Mouse (Mus musculus) C2C12 (cell line): ENCODE results near the gene Ccnd3.

Experiments
- CEBPB ChIP-seq: IDR thresholded peaks from one replicate; pipeline ENCODE4 v1.6.1; 2011; ENCODE audit warnings: low read depth, mild to moderate bottlenecking, control low read depth, moderate library complexity
- CTCF ChIP-seq: IDR thresholded peaks from one replicate; pipeline ENCODE4 v1.5.1; 2011; ENCODE audit not compliant: control insufficient read depth, insufficient read depth, insufficient read length
- FOSL1 ChIP-seq: IDR thresholded peaks from one replicate; pipeline ENCODE4 v1.8.0; 2011; ENCODE audit warnings: mild to moderate bottlenecking, low read length; ENCODE audit not compliant: poor library complexity, insufficient read depth, severe bottlenecking
- MAX ChIP-seq: IDR thresholded peaks from one replicate; pipeline ENCODE4 v1.6.1; 2011; ENCODE audit warnings: mild to moderate bottlenecking, control low read depth
- MYOD1 ChIP-seq: IDR thresholded peaks from one replicate; pipeline ENCODE4 v1.6.1; 2011; ENCODE audit warnings: low read depth; ENCODE audit not compliant: control insufficient read depth, insufficient read length
- MYOG ChIP-seq: IDR thresholded peaks from one replicate; pipeline ENCODE4 v1.6.1; 2011; ENCODE audit not compliant: control insufficient read depth, insufficient read length; ENCODE audit errors: extremely low read depth
- USF1 ChIP-seq: IDR thresholded peaks from one replicate; pipeline ENCODE4 v1.6.1; 2011; ENCODE audit warnings: low read depth, mild to moderate bottlenecking, control low read depth, moderate library complexity

DNA sequence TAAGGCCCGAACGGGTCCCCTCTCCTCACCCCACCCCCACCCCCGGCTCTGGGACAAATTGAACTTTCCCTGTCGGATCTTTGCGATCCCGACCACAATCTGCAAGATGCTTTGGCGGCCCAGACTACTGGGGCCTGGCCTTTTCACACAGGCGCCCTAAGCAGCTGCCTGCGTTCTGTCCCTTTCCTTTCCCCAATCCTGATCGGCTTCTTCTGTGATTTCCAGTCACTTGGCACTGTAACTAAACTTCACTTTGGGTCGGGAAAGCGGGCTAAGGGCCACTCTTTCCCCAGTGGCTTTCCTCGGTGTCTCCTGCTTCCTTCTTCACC lies 89.0 kb downstream of the Ccnd3 start:
- TF ChIP-seq CTCF (no peak), MAX (no peak), FOSL1 (no peak), MYOG (no peak), MYOD1 (no peak), USF1 (no peak), CEBPB (no peak)
